Mouse (Mus musculus) spleen, postnatal 4 days (tissue): ENCODE results near the gene Rnf133.

Experiments used
- DNase-seq, 2 experiments: peaks; one replicate each; pipeline ENCODE4 v3.0.0; 2022; ENCODE audit warnings: low spot score in 2 of 2

The Rnf133 gene

DNA sequence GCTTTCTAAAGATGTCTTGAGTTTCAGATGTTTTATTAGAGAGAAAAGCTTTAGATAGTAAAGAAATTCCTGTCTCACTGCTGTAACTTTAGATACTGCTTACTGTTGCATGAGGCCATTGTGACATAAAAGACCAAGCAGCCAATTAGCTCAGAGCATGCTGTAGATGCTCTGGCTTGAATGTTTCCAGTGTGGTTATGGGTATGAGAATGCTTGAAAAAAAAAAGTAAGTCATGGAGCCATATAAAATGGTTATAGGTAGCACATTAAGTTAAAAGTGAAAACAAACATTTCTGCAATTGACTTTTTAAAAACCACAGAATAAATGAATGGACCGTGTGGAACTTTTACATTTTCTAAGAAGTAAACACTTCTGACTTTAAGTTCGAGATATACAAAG lies at the start of gene Rnf133:
Gene Rnf133, minus strand, starts transcription at position 101 of the 400 bp plus-strand sequence.
- DNase-seq: no peak

DNA sequence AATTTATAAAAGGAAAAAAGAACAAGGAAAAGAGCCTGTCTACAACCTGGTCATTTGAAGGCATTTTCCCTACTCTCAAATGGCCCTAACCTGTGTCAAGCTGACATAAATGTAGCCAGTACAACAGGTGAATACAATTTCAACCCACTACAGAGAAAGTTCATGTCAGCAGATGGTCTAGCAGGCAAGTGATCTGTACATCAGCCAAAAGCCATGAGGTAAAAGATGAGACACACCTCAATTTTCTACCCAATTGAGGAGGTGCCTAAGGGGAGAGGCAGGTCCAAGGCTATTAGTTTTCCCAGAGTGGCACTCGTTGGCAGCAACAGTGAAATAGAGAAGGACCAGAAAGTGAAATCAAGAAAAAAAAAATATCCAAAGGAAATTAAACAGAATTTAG lies 28.1 kb upstream of the Rnf133 start:
- no peak for DNase-seq

DNA sequence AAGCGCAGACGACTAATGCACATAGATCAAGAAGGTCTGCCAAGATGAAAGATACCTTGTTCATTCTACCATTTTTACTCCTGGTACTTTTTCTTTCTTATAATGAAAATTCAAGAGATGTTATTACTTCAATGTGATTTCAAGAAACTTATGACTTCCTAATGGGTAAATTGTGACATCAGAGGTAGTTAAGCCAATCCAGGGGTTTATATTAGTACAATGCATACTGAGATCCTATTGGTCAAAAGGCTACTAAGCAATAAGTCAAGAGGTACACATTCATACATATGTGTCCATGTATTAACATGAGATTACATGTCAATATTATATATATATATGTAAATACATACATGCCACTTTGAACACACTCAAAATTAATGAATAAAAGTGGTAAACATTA lies 4.9 kb upstream of the Rnf133 start, which contains the start of gene Rnf148:
Gene Rnf148, minus strand, starts transcription at position 101 of the 400 bp plus-strand sequence.
- DNase-seq: no peak

DNA sequence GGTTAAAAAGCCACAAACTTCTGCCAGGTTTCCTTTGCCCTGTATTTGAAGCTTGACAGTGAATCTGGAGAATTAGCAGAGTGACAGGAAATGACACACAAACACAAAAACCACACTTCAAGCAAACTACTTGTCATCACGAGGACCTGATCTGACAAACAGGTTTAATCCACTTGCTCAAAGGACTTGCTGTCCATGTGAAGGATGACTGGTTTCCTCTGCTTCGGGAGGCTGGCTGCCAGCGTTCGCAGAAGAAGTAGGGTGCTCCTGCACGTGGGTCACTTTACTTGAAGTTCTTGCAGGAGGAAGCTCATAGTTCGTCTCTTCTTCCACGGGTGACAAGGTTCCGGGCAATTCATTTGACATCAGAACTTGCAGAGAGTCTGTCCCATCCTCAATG lies 1.4 kb downstream of the Rnf133 start:
- DNase-seq: no peak

DNA sequence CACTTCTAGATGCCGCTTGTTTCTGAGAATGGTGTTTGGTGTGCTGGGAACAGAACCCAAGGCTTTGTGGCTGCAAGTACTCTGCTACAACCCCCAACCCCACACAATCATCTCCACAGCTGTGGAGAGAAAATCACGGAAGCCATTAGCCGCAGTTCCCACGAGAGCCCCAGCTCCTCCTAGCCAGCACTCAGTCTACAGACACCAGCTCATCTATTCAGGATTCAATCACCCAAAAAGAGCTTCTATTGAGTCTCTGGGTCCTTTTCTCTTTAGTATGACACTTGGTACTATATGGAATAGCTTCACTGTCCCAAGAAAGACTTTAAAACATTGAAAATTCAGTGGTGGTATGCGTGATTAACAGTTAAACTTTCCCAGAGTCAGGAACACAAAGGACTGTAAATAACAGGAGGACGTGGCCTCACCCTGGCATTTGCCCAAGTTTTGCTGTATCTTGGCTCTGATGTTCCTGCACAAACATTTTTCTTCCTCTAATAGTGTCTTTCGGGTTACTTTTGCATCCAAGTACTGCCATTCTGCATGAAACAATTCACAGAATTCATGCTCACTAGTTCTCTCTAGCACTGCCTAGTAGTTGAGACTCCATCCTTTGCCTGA lies 2.4 kb downstream of the Rnf133 start:
- no peak for DNase-seq

DNA sequence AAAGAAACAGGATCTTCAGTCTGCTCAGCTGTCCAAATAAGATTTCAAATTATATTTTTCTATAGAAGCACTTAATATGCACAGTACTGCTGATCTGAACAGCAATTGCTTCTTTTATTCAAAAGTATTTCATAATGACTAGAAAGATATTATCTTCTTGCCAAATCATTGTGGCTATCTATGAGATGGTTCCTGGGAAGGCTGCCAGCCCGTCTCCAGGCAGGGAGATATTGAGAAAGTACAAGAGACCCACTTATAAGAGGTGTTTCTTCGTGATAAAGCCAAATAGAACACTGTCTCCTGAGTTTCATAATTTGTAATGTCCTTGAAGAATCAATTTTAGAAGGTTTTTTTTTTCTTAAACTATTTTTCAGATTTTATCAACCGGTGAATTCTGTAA lies 13.0 kb downstream of the Rnf133 start:
- DNase-seq: no peak

DNA sequence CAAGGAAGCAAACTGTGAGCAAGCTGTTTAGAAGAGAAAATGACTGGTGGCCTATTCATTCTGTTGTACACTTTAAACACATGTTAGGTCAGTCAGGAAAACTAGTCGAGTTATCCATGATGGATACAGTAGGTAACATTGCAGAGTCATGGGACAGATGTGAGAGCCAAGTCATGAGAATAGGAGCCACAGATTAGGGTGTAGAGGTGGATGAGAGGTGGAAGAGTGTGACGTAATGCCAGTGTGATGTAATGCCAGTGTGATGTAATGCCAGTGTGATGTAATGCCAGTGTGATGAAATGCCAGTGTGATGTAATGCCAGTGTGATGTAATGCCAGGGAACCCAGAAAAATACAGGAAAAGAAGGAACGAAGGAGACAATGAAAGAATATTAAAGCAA lies 14.9 kb downstream of the Rnf133 start:
- no peak for DNase-seq

DNA sequence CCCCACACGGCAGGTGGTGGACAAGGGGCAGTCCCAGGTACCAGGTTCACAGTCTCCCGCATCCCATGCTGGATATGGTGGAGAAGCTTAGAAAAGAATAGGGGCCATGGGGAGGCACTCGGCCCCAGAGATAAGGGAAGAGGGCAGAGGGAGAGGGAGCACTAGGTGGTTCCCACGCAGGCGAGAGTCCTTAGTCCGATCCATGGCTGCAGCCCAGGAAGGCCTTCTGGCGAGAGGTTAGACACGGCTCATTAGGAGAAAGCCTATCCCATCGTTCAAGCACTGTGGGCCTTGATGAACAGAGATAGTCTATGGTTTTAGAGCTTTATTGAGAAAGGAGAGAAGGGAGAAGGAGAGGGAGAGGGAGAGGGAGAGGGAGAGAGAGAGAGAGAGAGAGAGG lies 16.1 kb downstream of the Rnf133 start:
- DNase-seq: no peak

DNA sequence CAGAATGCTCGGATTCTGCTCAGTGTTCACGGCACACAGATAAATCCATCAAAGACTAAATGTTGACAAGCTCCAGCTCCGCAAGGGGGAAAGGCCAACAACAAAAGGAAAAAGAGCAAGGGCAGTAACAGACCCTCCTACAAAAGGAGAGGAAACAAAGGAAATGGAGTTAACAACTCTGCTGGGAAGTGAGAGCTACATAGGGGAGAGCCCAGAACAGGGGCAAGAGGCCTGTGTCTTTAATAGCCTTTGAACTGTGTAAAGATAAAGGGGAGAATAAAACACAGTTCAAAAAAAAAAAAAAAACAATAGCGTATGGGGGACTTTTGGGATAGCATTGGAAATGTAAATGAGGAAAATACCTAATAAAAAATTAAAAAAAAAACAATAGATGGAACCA lies 19.6 kb downstream of the Rnf133 start:
- DNase-seq: no peak
